Mouse (Mus musculus) heart, embryonic 15.5 days (tissue): Measurements from ENCODE around the gene Gm49394. TPM values are rescaled to one million over a fixed set of nuclear protein-coding genes. Genes with fewer than 3 reads are reported as not detected.

ENCODE experiments used
- ATAC-seq: fragments of 200-750 bp; cut with Nextera tagmentation; replicated peaks from 2 replicates; pipeline ENCODE4 v1.8.0; 2017; ENCODE audit warnings: low read depth, moderate TSS enrichment; ENCODE audit not compliant: insufficient number of reproducible peaks, insufficient read depth, low FRiP score
- H3K27ac ChIP-seq: fragments of 300-500 bp; sonication (generic); 2 replicates; pipeline ENCODE4 v1.5.1; 2015; ENCODE audit warnings: mild to moderate bottlenecking, inconsistent platforms
- H3K27me3 ChIP-seq: fragments of 300-500 bp; sonication (generic); 2 replicates; pipeline ENCODE4 v1.6.1; 2015; ENCODE audit warnings: inconsistent platforms
- H3K36me3 ChIP-seq: fragments of 300-500 bp; sonication (generic); 2 replicates; pipeline ENCODE4 v1.6.1; 2015; ENCODE audit warnings: mild to moderate bottlenecking, inconsistent platforms
- H3K4me1 ChIP-seq: fragments of 300-500 bp; sonication (generic); replicated peaks from 2 replicates; pipeline ENCODE4 v1.6.1; 2015; ENCODE audit warnings: inconsistent platforms
- H3K4me2 ChIP-seq: fragments of 300-500 bp; sonication (generic); 2 replicates; pipeline ENCODE4 v1.6.1; 2015; ENCODE audit warnings: inconsistent platforms, mild to moderate bottlenecking, moderate library complexity
- H3K4me3 ChIP-seq: fragments of 300-500 bp; sonication (generic); 2 replicates; pipeline ENCODE4 v1.5.1; 2015; ENCODE audit warnings: mild to moderate bottlenecking, inconsistent platforms
- H3K9ac ChIP-seq: fragments of 300-500 bp; sonication (generic); 2 replicates; pipeline ENCODE4 v1.6.1; 2015; ENCODE audit warnings: mild to moderate bottlenecking, inconsistent platforms
- H3K9me3 ChIP-seq: fragments of 300-500 bp; sonication (generic); replicated peaks from 2 replicates; pipeline ENCODE4 v1.6.1; 2016; ENCODE audit warnings: inconsistent platforms
- WGBS: fragments of 180-500 bp; shearing (Covaris S2); methylation state at CpG from one replicate; pipeline ENCODE4 v1.1.7; 2015; ENCODE audit warnings: mixed read lengths; 5-methylcytosine and 5-hydroxymethylcytosine counted together
- microRNA counts: library from miRNA; unstranded; fragments of <30 nt; microRNA quantifications from one replicate; lab custom pipeline; 2016
- microRNA-seq: library from miRNA; unstranded; fragments of <30 nt; microRNA quantifications from one replicate; pipeline ENCODE4, GENCODE M21; 2016
- polyA plus RNA-seq: library from polyadenylated mRNA; unstranded; fragments of >200 nt; fragmentation: Nextera tagmentation; extraction: Ambion mirVana; gene quantifications from 2 replicates; pipeline ENCODE4 v1.2.1, GENCODE M21; 2015

Gm49394 gene
- polyA plus RNA-seq, 1 experiment from 2014 or later = not detected

DNA sequence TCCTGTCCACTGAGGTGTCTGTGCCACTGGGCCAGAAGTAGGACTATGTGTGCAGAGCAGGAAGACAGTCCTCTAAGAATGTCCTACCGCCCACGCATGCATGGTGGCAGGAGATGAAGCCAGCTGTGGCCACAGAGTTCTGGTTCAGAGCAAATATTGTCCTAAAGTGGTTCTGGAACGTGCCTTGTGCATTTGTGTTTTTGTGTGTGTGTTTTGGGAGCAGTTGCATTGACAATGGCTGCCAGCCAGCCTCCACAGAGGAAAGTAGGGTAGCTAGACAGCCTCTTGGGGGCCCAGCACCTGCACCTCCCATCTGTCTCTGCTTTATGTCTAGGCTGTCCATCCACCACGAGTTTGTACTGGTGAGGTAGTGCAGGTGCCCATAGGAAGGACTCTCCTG lies 47.6 kb downstream of the Gm49394 start:
- no peak overlapping the region for H3K27ac ChIP-seq
- H3K4me2 ChIP-seq = no peak overlapping the region
- H3K36me3 ChIP-seq = no peaks in the 10 kb centered on the region
- no peaks in the 10 kb centered on the region for H3K4me1 ChIP-seq
- H3K4me3 ChIP-seq = no peak overlapping the region
- 63% methylated on average over 4 of the region's 4 CpGs for WGBS
- H3K9ac ChIP-seq = no peak overlapping the region
- H3K27me3 ChIP-seq = no peaks in the 10 kb centered on the region
- 0 out of 2 replicates have a peak, but pooled peaks have one; percentile 31 for ATAC-seq
- no peaks in the 10 kb centered on the region for H3K9me3 ChIP-seq

DNA sequence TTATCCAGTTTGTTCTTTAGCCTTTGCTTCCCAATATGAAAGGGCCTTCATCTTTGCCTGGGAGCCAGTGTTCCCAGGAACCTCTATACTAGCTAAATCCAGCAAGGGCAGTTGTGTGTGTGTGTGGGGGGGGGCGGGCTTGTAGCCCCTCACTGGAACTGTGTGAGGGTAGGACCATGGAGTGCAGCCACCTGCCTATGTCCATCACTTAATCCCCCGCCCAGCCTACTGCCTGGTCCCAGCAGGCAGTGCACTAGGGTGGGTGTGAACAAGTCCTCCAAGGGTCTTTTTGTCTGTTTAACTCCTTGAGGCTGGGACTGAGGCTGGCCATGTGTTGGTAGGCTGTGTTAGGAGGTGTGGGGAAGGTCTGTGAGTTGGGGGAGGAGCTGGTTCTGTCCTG lies 56.7 kb downstream of the Gm49394 start:
- Histone ChIP-seq H3K9ac (no peak overlapping the region), H3K27ac (no peak overlapping the region), H3K4me3 (no peak overlapping the region), H3K9me3 (no peaks in the 10 kb centered on the region), H3K27me3 (no peaks in the 10 kb centered on the region), H3K36me3 (no peaks in the 10 kb centered on the region), H3K4me1 (peaks cover 24% of the 10 kb centered on the region), H3K4me2 (no peak overlapping the region)
- WGBS = 76% methylated on average over 2 of the region's 2 CpGs
- ATAC-seq = no peak

DNA sequence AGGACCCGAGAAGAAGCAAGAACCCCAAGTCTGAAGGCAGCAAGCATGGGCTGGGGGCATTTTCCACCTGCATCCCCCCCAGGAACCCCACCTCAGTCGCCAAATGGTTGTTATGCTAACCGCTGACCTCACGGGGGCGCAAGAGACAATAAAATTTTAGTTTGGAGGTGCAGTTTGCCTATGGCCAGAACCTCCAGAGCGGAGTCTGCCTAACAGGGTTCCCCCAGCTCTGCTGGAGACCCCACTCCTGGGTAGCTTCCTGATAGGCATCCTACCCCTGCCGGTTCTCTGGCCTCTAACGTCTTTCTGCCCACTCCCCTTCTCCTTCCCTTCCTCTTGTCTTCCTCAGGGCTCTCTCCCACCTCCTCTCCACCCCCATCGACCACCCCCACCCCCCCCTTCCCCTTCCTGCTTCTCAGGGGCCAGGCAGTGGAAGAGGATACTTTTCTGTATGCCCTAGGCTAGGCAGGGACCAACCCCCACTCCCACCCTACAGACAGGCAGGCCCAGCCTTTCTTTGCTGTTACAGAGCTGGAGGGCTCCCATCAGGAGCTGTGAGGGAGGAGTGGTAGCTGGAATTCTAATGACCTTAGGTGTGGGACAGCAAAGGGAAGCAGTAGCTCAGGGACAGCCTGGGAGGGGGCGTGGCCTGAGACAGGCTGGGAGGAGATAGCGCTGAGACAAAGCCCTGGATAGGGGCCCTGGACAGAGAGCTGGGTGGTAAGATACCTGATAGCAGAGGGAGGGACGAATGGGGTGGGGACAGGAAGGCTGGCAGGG lies 58.9 kb downstream of the Gm49394 start:
- H3K9ac ChIP-seq = peak overlapping the region; percentile 30
- H3K27ac ChIP-seq = peak overlapping the region; percentile 84
- peaks cover 24% of the 10 kb centered on the region for H3K4me1 ChIP-seq
- H3K36me3 ChIP-seq = no peaks in the 10 kb centered on the region
- ATAC-seq = peak; percentile 94
- H3K27me3 ChIP-seq = no peaks in the 10 kb centered on the region
- peak overlapping the region; percentile 57 for H3K4me2 ChIP-seq
- H3K9me3 ChIP-seq = no peaks in the 10 kb centered on the region
- WGBS = 1% methylated on average over 12 of the region's 12 CpGs
- peak overlapping the region; percentile 16 for H3K4me3 ChIP-seq

DNA sequence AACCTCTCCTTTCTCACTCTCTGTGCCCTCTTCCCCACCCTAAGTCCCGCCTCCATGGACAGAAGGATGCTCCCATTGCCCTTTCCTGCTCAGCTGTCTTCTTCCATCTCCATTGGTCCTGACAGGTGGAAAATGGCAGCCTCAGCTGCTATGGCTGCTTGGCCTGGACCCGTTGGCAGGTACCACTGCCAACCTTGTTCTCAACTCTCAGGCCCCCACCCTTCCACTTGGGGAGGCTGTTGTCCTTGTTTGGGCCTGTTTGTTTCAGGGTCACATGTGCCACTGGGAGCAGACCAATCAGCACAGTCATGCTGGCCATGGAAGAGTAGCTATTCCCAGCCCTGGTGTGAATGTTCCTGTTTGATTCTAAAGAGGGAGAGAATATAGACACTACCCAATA lies 68.8 kb downstream of the Gm49394 start:
- H3K9ac ChIP-seq = no peak overlapping the region
- H3K4me1 ChIP-seq = peaks cover 10% of the 10 kb centered on the region
- ATAC-seq = no peak
- no peaks in the 10 kb centered on the region for H3K36me3 ChIP-seq
- no peaks in the 10 kb centered on the region for H3K9me3 ChIP-seq
- H3K4me3 ChIP-seq = no peak overlapping the region
- no peak overlapping the region for H3K27ac ChIP-seq
- H3K4me2 ChIP-seq = no peak overlapping the region
- 94% methylated on average over 2 of the region's 2 CpGs for WGBS
- no peaks in the 10 kb centered on the region for H3K27me3 ChIP-seq

MicroRNAs within 50 kb of the gene (microRNA counts, 519-probe panel; counts per million panel counts)
- microRNA mmu-miR-483 (lab: Ali Mortazavi, UCI) = 2,492 counts per million, percentile 51 among the panel's probes with 10 or more counts

Small RNAs within 50 kb of the gene (microRNA-seq; reads per million reads assigned to microRNA genes)
- 3,133 reads per million, percentile 89 among the genes with 10 or more reads in this experiment for gene Mir483

Other genes starting within 250 kb of the Gm49394 start
- 0.48 and 1.7 TPM in 2 replicates for gene Syt8, start 235.1 kb downstream of the Gm49394 start, polyA plus RNA-seq
- gene Tnni2, start 228.1 kb downstream of the Gm49394 start, polyA plus RNA-seq = 16.8 and 16.9 TPM in 2 replicates
- gene Lsp1, start 209.1 kb downstream of the Gm49394 start, polyA plus RNA-seq = 49.6 and 83.5 TPM in 2 replicates
- 4.6 and 4.8 TPM in 2 replicates for gene Tnnt3, start 171.1 kb downstream of the Gm49394 start, polyA plus RNA-seq
- gene Mrpl23, start 137.3 kb downstream of the Gm49394 start, polyA plus RNA-seq = 17.0 and 18.7 TPM in 2 replicates
- 1,178 and 1,276 TPM in 2 replicates for gene Igf2, start 3.1 kb downstream of the Gm49394 start, polyA plus RNA-seq
- gene Ins2, start 73.4 kb upstream of the Gm49394 start, polyA plus RNA-seq = 0.58 and 1.6 TPM in 2 replicates